Mouse (Mus musculus): ENCODE measurements around the gene Il11ra1. TPM values are rescaled to one million over a fixed set of nuclear protein-coding genes. Genes with fewer than 3 reads are reported as not detected.
"Not testable (repeated sequence)": the region's sequence is repeated elsewhere in the genome, so short reads cannot be mapped to it uniquely, and the experiment has no call there.

Gene Il11ra1
- total RNA-seq (2021): 10 to 100 TPM; 50.0 to 53.5 TPM

- DNase-seq: not testable (repeated sequence)
These were observed at the start of gene Il11ra1 for GRCm38 (mm10) chr4:41699783-41700182. Gene Il11ra1, plus strand, starts transcription at chr4:41699989.

GRCm38 (mm10) chr4:41653296-41653695 lies 46.5 kb upstream of the Il11ra1 start:
- peak; percentile 82 for DNase-seq

GRCm38 (mm10) chr4:41653730-41654129 lies 46.1 kb upstream of the Il11ra1 start:
- no peak for DNase-seq

GRCm38 (mm10) chr4:41654217-41654616 lies 45.6 kb upstream of the Il11ra1 start:
- peak; percentile 79 for DNase-seq

GRCm38 (mm10) chr4:41655525-41655924 lies 44.3 kb upstream of the Il11ra1 start:
- DNase-seq: no peak

- DNase-seq: no peak
These were observed 41.0 kb upstream of the Il11ra1 start for GRCm38 (mm10) chr4:41658566-41659384.

GRCm38 (mm10) chr4:41659556-41659955 lies 40.2 kb upstream of the Il11ra1 start:
- DNase-seq: no peak

GRCm38 (mm10) chr4:41660851-41661430 lies 38.8 kb upstream of the Il11ra1 start:
- DNase-seq: no peak

GRCm38 (mm10) chr4:41662723-41663122 lies 37.1 kb upstream of the Il11ra1 start:
- DNase-seq: no peak

GRCm38 (mm10) chr4:41663614-41664013 lies 36.2 kb upstream of the Il11ra1 start:
- no peak for DNase-seq

- no peak for DNase-seq
These were observed 35.3 kb upstream of the Il11ra1 start for GRCm38 (mm10) chr4:41664533-41664932.

GRCm38 (mm10) chr4:41665009-41665675 lies 34.6 kb upstream of the Il11ra1 start:
- no peak for DNase-seq

GRCm38 (mm10) chr4:41666646-41667045 lies 33.1 kb upstream of the Il11ra1 start:
- DNase-seq: no peak

GRCm38 (mm10) chr4:41670836-41671235 lies 29.0 kb upstream of the Il11ra1 start:
- no peak for DNase-seq

- no peak for DNase-seq
These were observed 28.3 kb upstream of the Il11ra1 start for GRCm38 (mm10) chr4:41671500-41671899.

- DNase-seq: no peak
These were observed 27.8 kb upstream of the Il11ra1 start for GRCm38 (mm10) chr4:41671963-41672480.

- DNase-seq: no peak
These were observed 27.2 kb upstream of the Il11ra1 start for GRCm38 (mm10) chr4:41672522-41672963.

- DNase-seq: no peak
These were observed 26.6 kb upstream of the Il11ra1 start for GRCm38 (mm10) chr4:41673186-41673585.

GRCm38 (mm10) chr4:41676248-41677005 lies 23.4 kb upstream of the Il11ra1 start:
- DNase-seq: no peak

- DNase-seq: peak; percentile 66
These were observed 22.7 kb upstream of the Il11ra1 start for GRCm38 (mm10) chr4:41677006-41677629.

GRCm38 (mm10) chr4:41678863-41679262 lies 20.9 kb upstream of the Il11ra1 start:
- DNase-seq: no peak

- no peak for DNase-seq
These were observed 20.5 kb upstream of the Il11ra1 start for GRCm38 (mm10) chr4:41679291-41679690.

All from heart, postnatal 4 days (tissue).